Mouse (Mus musculus) frontal cortex, postnatal 14 days (tissue): ENCODE data around the gene Egfr.

ENCODE experiments used
- DNase-seq, 2 experiments: peaks; one replicate each; pipeline ENCODE4 v3.0.0; 2022; ENCODE audit warnings: low spot score in 2 of 2

Gene Egfr

GRCm38 (mm10) chr11:16823830-16824545 lies 72.0 kb downstream of the Egfr start:
- DNase-seq = no peak

- no peak for DNase-seq
These were observed 77.5 kb downstream of the Egfr start for GRCm38 (mm10) chr11:16829468-16829867.

- no peak for DNase-seq
These were observed 78.7 kb downstream of the Egfr start for GRCm38 (mm10) chr11:16830531-16831227.

GRCm38 (mm10) chr11:16831974-16832464 lies 80.0 kb downstream of the Egfr start:
- DNase-seq = peak; percentile 28 to 44

GRCm38 (mm10) chr11:16838772-16839171 lies 86.8 kb downstream of the Egfr start:
- DNase-seq = no peak

- no peak for DNase-seq
These were observed 90.9 kb downstream of the Egfr start for GRCm38 (mm10) chr11:16842924-16843323.

- DNase-seq = no peak
These were observed 92.0 kb downstream of the Egfr start for GRCm38 (mm10) chr11:16843889-16844568.

GRCm38 (mm10) chr11:16848881-16849280 lies 96.9 kb downstream of the Egfr start:
- DNase-seq = no peak

- DNase-seq = no peak
These were observed 99.4 kb downstream of the Egfr start for GRCm38 (mm10) chr11:16851361-16851760.

GRCm38 (mm10) chr11:16854111-16854510 lies 102.1 kb downstream of the Egfr start:
- no peak for DNase-seq

GRCm38 (mm10) chr11:16857346-16857745 lies 105.3 kb downstream of the Egfr start:
- DNase-seq = no peak

GRCm38 (mm10) chr11:16861037-16861436 lies 109.0 kb downstream of the Egfr start:
- DNase-seq = peak in 1 of 2 experiments; percentile 13

GRCm38 (mm10) chr11:16863547-16863946 lies 111.5 kb downstream of the Egfr start:
- DNase-seq = no peak

GRCm38 (mm10) chr11:16864980-16865561 lies 113.1 kb downstream of the Egfr start:
- DNase-seq = no peak

GRCm38 (mm10) chr11:16868051-16868450 lies 116.0 kb downstream of the Egfr start:
- no peak for DNase-seq

GRCm38 (mm10) chr11:16869506-16869905 lies 117.5 kb downstream of the Egfr start:
- no peak for DNase-seq

GRCm38 (mm10) chr11:16871120-16871519 lies 119.1 kb downstream of the Egfr start:
- no peak for DNase-seq

GRCm38 (mm10) chr11:16877676-16878378 lies 125.8 kb downstream of the Egfr start:
- DNase-seq = no peak

- no peak for DNase-seq
These were observed 129.9 kb downstream of the Egfr start for GRCm38 (mm10) chr11:16881932-16882331.

GRCm38 (mm10) chr11:16886152-16886551 lies 134.1 kb downstream of the Egfr start:
- no peak for DNase-seq

GRCm38 (mm10) chr11:16888086-16888485 lies 136.1 kb downstream of the Egfr start:
- DNase-seq = no peak
